Mouse (Mus musculus): ENCODE data around the gene Krt5. TPM values are rescaled to one million over a fixed set of nuclear protein-coding genes. Genes with fewer than 3 reads are reported as not detected.
"Not testable (repeated sequence)": the region's sequence is repeated elsewhere in the genome, so short reads cannot be mapped to it uniquely, and the experiment has no call there.

The Krt5 gene
- polyA plus RNA-seq, 1 experiment from 2014 or later: 6.4 TPM

DNA sequence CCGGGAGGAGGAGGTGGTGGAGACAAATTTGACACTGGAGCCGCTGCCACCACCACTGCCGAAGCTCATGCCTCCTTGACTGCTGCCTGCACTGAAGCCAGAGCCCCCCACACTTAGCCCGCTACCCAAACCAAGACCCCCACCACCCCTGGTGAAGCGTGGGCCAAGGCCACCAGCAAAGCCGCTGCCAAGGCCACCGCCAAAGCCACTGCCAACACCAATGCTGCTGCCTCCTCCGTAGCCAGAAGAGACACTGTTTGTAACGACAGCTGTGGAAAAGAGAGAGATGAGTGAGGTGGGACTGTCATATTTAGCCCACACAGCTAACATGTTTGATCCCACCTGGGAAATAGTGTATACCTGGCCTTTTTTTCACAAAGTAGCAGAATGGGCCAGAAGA, 5.2 kb downstream of the Krt5 start:
- Histone ChIP-seq H3K9ac (ENCODE audit: low read length) (no peak overlapping the region), H3K4me2 (ENCODE audit: low read depth) (no peak overlapping the region), H3K4me1 (ENCODE audit: control insufficient read depth, insufficient read depth, low read length) (no peaks in the 10 kb centered on the region), H3K4me3 (ENCODE audit: low read depth, low read length) (no peak overlapping the region), H3K36me3 (ENCODE audit: control insufficient read depth, insufficient read depth, low read length) (no peaks in the 10 kb centered on the region), H3K9me3 (ENCODE audit: control insufficient read depth, low read length) (no peaks in the 10 kb centered on the region), H3K27me3 (ENCODE audit: control insufficient read depth, insufficient read depth, low read length) (no peaks in the 10 kb centered on the region), H3K27ac (ENCODE audit: low read depth, low read length) (no peak overlapping the region)
- 91% methylated on average over 9 of the region's 9 CpGs for WGBS
- DNase-seq (ENCODE audit: low spot score) (no peak), ATAC-seq (ENCODE audit: insufficient read depth, low FRiP score, low TSS enrichment) (no peak)

DNA sequence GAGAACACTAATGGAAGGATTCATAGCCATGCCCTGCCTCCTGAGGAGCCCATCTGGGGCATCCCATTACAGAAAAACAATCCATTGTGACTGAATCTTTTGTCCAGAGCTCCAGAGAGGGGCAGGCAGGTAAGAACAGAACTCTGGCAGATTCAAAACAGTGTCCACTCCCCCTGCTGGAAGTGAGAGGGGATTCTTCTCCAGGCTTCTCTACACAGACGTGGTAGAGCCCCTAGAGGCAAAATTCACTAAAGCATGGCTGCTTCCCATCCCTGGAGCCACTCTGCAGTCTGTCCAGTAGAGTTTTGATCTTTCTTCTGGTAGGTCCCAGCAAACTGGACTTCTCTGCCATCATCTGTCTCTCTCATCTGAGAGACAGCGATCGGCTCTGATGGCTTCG, 8.6 kb downstream of the Krt5 start:
- Histone ChIP-seq H3K9ac (ENCODE audit: low read length) (no peak overlapping the region), H3K4me2 (ENCODE audit: low read depth) (no peak overlapping the region), H3K9me3 (ENCODE audit: control insufficient read depth, low read length) (no peaks in the 10 kb centered on the region), H3K27ac (ENCODE audit: low read depth, low read length) (no peak overlapping the region), H3K27me3 (ENCODE audit: control insufficient read depth, insufficient read depth, low read length) (no peaks in the 10 kb centered on the region), H3K36me3 (ENCODE audit: control insufficient read depth, insufficient read depth, low read length) (no peaks in the 10 kb centered on the region), H3K4me3 (ENCODE audit: low read depth, low read length) (no peak overlapping the region), H3K4me1 (ENCODE audit: control insufficient read depth, insufficient read depth, low read length) (no peaks in the 10 kb centered on the region)
- WGBS: 72% methylated on average over 4 of the region's 4 CpGs
- DNase-seq (ENCODE audit: low spot score): no peak
- ATAC-seq (ENCODE audit: insufficient read depth, low FRiP score, low TSS enrichment): no peak

DNA sequence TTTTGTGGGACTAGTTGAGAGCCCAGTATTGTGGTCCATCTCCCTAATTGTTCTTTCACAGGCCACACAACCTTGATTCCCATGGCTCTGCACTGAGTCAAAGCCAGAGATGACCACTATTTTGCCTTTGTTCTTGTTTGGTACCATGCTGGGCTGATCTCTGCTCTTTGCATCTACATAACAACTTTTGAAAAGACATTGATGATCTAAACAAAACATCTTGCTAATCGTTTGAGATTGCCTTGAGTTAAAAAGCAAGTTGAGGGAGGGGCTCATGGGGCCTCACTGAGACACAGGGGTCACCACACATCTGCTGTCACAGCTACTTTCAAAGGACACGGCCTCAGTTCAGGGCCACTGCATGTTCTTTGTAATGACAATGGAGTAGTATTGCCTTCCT, 10.3 kb downstream of the Krt5 start:
- ATAC-seq (ENCODE audit: insufficient read depth, low FRiP score, low TSS enrichment): no peak
- 16% methylated on average over 2 of the region's 2 CpGs for WGBS
- no peaks in the 10 kb centered on the region for H3K27me3 ChIP-seq (ENCODE audit: control insufficient read depth, insufficient read depth, low read length)
- no peak overlapping the region for H3K9ac ChIP-seq (ENCODE audit: low read length)
- H3K4me1 ChIP-seq (ENCODE audit: control insufficient read depth, insufficient read depth, low read length): no peaks in the 10 kb centered on the region
- H3K4me2 ChIP-seq (ENCODE audit: low read depth): no peak overlapping the region
- no peak overlapping the region for H3K27ac ChIP-seq (ENCODE audit: low read depth, low read length)
- DNase-seq (ENCODE audit: low spot score): no peak
- no peaks in the 10 kb centered on the region for H3K9me3 ChIP-seq (ENCODE audit: control insufficient read depth, low read length)
- H3K36me3 ChIP-seq (ENCODE audit: control insufficient read depth, insufficient read depth, low read length): no peaks in the 10 kb centered on the region
- no peak overlapping the region for H3K4me3 ChIP-seq (ENCODE audit: low read depth, low read length)

DNA sequence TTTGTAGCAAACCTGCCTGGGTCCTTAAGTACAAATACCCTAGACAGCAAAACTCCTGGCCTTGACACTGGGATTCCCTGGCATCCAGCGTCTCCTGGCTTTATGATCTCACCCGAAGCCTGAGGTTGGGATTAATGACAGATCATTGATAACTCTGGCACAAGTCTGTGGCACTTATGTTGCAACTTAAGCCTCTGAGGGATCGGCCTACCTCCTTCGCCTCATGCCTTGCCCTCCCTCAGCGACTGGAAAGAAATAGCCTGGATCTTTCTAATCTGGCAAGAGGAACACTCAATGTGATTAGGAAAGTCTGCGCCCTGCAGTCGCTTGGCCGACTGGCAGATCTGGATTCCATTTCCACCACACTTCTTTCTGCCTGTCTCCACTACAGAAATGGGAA, 12.8 kb downstream of the Krt5 start:
- no peaks in the 10 kb centered on the region for H3K9me3 ChIP-seq (ENCODE audit: control insufficient read depth, low read length)
- H3K27ac ChIP-seq (ENCODE audit: low read depth, low read length): no peak overlapping the region
- no peak for ATAC-seq (ENCODE audit: insufficient read depth, low FRiP score, low TSS enrichment)
- no peak for DNase-seq (ENCODE audit: low spot score)
- WGBS: 88% methylated on average over 8 of the region's 8 CpGs
- H3K4me2 ChIP-seq (ENCODE audit: low read depth): no peak overlapping the region
- H3K27me3 ChIP-seq (ENCODE audit: control insufficient read depth, insufficient read depth, low read length): no peaks in the 10 kb centered on the region
- H3K4me1 ChIP-seq (ENCODE audit: control insufficient read depth, insufficient read depth, low read length): no peaks in the 10 kb centered on the region
- no peaks in the 10 kb centered on the region for H3K36me3 ChIP-seq (ENCODE audit: control insufficient read depth, insufficient read depth, low read length)
- no peak overlapping the region for H3K9ac ChIP-seq (ENCODE audit: low read length)
- no peak overlapping the region for H3K4me3 ChIP-seq (ENCODE audit: low read depth, low read length)

DNA sequence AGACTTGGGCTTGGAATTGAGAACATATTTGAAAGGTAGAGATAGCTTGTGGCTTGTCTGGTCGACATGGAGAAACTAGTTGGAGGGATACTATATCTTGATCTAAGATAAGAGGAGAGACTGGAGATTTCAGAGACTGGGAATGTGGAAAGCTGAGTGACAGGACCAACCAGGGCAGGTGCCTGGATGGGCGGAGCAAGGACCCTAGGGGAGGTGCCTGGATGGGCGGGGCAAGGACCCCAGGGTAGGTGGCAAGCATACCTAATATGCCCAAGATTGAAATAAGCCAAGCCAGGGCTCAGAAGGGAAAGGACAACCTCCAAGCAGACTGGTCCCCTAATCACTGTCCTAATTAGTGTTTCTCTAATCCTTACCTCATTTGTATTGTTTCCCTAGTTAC, 13.5 kb downstream of the Krt5 start:
- H3K36me3 ChIP-seq (ENCODE audit: control insufficient read depth, insufficient read depth, low read length): no peaks in the 10 kb centered on the region
- H3K4me3 ChIP-seq (ENCODE audit: low read depth, low read length): no peak overlapping the region
- no peak overlapping the region for H3K27ac ChIP-seq (ENCODE audit: low read depth, low read length)
- no peak for DNase-seq (ENCODE audit: low spot score)
- no peaks in the 10 kb centered on the region for H3K27me3 ChIP-seq (ENCODE audit: control insufficient read depth, insufficient read depth, low read length)
- no peak for ATAC-seq (ENCODE audit: insufficient read depth, low FRiP score, low TSS enrichment)
- no peaks in the 10 kb centered on the region for H3K4me1 ChIP-seq (ENCODE audit: control insufficient read depth, insufficient read depth, low read length)
- no peak overlapping the region for H3K4me2 ChIP-seq (ENCODE audit: low read depth)
- no peak overlapping the region for H3K9ac ChIP-seq (ENCODE audit: low read length)
- 63% methylated on average over 3 of the region's 3 CpGs for WGBS
- H3K9me3 ChIP-seq (ENCODE audit: control insufficient read depth, low read length): no peaks in the 10 kb centered on the region

DNA sequence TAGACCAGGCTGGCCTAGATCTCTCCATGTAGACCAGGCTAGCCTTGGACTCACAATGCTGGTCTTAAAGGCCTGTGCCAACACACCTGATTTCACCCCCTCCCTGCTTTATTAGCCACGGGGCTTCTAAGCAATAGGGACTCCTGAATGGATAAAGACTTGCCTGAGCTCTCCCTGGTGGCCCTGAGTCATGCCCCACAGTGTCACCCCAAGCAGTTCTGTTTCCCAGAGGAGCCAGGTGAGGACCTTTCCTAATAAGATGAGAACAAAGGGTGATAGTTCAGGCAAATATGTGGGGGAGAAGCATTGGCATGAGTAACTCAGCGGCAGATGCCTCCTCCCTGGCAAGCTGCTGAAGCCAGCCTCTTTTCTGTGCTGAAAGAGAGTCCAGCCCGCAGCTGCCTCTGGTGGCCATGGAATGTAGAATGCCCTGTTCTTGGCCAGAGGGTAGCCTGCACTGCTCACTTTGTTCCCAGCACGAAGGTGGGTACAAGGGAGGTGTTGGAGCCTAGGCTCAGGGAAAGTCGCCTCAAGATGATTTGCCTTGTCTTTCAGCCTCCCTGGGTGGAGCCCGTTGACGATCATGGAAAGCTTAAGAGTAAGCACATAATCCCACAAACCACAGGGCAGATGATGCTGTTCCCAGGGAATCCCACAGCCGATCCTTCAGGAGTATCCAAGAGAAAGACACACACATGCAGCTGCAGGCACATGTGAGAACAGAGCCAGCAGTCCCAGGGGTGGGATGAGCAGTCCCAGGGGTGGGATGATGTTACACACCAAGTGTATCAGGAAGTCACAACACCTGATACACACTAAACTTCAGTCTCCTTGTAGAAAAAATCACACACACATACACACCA, 15.1 kb downstream of the Krt5 start:
- Histone ChIP-seq H3K9me3 (ENCODE audit: control insufficient read depth, low read length) (no peaks in the 10 kb centered on the region), H3K4me3 (ENCODE audit: low read depth, low read length) (no peak overlapping the region), H3K27ac (ENCODE audit: low read depth, low read length) (no peak overlapping the region), H3K27me3 (ENCODE audit: control insufficient read depth, insufficient read depth, low read length) (no peaks in the 10 kb centered on the region), H3K9ac (ENCODE audit: low read length) (no peak overlapping the region), H3K4me1 (ENCODE audit: control insufficient read depth, insufficient read depth, low read length) (no peaks in the 10 kb centered on the region), H3K36me3 (ENCODE audit: control insufficient read depth, insufficient read depth, low read length) (no peaks in the 10 kb centered on the region), H3K4me2 (ENCODE audit: low read depth) (no peak overlapping the region)
- DNase-seq (ENCODE audit: low spot score): no peak
- WGBS: 77% methylated on average over 8 of the region's 8 CpGs
- ATAC-seq (ENCODE audit: insufficient read depth, low FRiP score, low TSS enrichment): no peak

DNA sequence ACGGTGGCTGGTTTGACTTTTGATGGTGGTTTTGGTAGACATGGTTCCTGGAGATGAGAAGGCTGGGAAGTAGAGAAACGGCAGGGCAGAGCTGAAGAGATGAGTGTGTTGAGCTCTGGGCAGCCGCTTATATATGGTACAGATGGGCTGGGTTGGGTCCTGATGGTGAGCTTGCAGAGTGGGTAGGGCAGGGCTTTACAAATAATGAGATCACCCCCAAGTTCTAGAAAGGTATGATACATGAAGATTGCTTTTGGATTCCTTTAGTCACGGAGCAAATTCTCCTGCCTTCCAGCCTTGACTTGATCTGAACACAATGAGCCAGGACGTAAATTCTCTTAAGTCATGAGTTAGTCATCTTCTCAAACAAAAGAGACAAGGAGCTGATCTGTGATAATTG, 18.5 kb downstream of the Krt5 start, which contains the start of gene Krt6a:
Gene Krt6a (minus strand): TSS at position 101 of the 400 bp plus-strand sequence.
- Histone ChIP-seq H3K9me3 (ENCODE audit: control insufficient read depth, low read length) (no peaks in the 10 kb centered on the region), H3K9ac (ENCODE audit: low read length) (no peak within 1 kb of the TSS), H3K36me3 (ENCODE audit: control insufficient read depth, insufficient read depth, low read length) (no peaks in the 10 kb centered on the region), H3K27ac (ENCODE audit: low read depth, low read length) (no peak within 1 kb of the TSS), H3K4me1 (ENCODE audit: control insufficient read depth, insufficient read depth, low read length) (no peaks in the 10 kb centered on the region), H3K27me3 (ENCODE audit: control insufficient read depth, insufficient read depth, low read length) (no peaks in the 10 kb centered on the region), H3K4me3 (ENCODE audit: low read depth, low read length) (no peak within 1 kb of the TSS), H3K4me2 (ENCODE audit: low read depth) (no peak within 1 kb of the TSS)
- 86% methylated on average over 5 of the region's 5 CpGs for WGBS
- no peak for DNase-seq (ENCODE audit: low spot score)
- no peak for ATAC-seq (ENCODE audit: insufficient read depth, low FRiP score, low TSS enrichment)

DNA sequence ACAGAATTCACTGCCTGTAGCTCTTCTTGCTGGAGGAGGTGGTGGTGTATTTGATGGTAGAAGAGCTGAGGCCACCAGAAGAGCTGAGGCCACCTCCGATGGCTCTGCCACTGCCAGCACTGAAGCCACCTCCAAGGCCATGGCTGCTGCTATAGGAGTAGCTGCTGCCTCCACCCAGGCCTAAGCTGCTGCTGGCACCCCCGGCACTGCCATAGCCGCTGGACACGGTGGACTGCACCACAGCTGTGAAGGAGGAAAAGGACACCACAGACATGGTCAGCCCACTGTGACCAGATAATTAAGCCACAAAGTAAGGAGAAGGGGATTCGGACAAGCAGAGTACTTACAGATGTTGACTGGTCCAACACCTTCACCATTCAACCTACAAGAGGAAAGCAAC, 22.2 kb downstream of the Krt5 start:
- H3K27ac ChIP-seq (ENCODE audit: low read depth, low read length); ATAC-seq (ENCODE audit: insufficient read depth, low FRiP score, low TSS enrichment): not testable (repeated sequence)
- WGBS: 90% methylated on average over 5 of the region's 5 CpGs

DNA sequence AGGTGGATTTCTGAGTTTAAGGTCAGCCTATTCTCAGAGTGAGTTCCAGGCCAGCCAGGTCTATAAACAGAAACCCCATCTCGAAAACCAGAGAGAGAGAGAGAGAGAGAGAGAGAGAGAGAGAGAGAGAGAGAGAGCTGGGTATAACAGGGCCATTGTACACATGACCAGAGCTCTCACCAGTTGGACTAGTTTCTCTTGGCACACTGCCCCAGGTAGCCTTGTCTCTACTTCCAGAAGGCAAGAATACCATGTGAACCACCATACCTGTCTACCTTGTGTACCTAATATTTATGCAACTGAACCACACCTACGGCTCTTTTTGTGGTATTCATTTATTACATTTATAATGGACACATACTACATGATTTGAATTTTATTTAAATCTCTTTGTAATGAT, 24.5 kb downstream of the Krt5 start:
- H3K4me2 ChIP-seq (ENCODE audit: low read depth): no peak overlapping the region
- WGBS: 78% methylated on average over 2 of the region's 2 CpGs
- H3K4me1 ChIP-seq (ENCODE audit: control insufficient read depth, insufficient read depth, low read length): no peaks in the 10 kb centered on the region
- no peak overlapping the region for H3K9ac ChIP-seq (ENCODE audit: low read length)
- no peaks in the 10 kb centered on the region for H3K9me3 ChIP-seq (ENCODE audit: control insufficient read depth, low read length)
- no peaks in the 10 kb centered on the region for H3K27me3 ChIP-seq (ENCODE audit: control insufficient read depth, insufficient read depth, low read length)
- H3K36me3 ChIP-seq (ENCODE audit: control insufficient read depth, insufficient read depth, low read length): no peaks in the 10 kb centered on the region
- no peak overlapping the region for H3K4me3 ChIP-seq (ENCODE audit: low read depth, low read length)
- no peak overlapping the region for H3K27ac ChIP-seq (ENCODE audit: low read depth, low read length)
- ATAC-seq (ENCODE audit: insufficient read depth, low FRiP score, low TSS enrichment) (no peak), DNase-seq (ENCODE audit: low spot score) (no peak)

More for the DNA sequence above, 22.2 kb downstream of the Krt5 start:
- not testable (repeated sequence) for H3K4me3 ChIP-seq (ENCODE audit: low read depth, low read length); H3K36me3 ChIP-seq (ENCODE audit: control insufficient read depth, insufficient read depth, low read length); H3K4me1 ChIP-seq (ENCODE audit: control insufficient read depth, insufficient read depth, low read length); DNase-seq (ENCODE audit: low spot score); H3K4me2 ChIP-seq (ENCODE audit: low read depth); H3K9ac ChIP-seq (ENCODE audit: low read length); H3K27me3 ChIP-seq (ENCODE audit: control insufficient read depth, insufficient read depth, low read length); H3K9me3 ChIP-seq (ENCODE audit: control insufficient read depth, low read length)

Measured in neural tube, embryonic 11.5 days (tissue).